Mouse (Mus musculus): Measurements from ENCODE around the gene Serpina6.

Serpina6 gene

DNA sequence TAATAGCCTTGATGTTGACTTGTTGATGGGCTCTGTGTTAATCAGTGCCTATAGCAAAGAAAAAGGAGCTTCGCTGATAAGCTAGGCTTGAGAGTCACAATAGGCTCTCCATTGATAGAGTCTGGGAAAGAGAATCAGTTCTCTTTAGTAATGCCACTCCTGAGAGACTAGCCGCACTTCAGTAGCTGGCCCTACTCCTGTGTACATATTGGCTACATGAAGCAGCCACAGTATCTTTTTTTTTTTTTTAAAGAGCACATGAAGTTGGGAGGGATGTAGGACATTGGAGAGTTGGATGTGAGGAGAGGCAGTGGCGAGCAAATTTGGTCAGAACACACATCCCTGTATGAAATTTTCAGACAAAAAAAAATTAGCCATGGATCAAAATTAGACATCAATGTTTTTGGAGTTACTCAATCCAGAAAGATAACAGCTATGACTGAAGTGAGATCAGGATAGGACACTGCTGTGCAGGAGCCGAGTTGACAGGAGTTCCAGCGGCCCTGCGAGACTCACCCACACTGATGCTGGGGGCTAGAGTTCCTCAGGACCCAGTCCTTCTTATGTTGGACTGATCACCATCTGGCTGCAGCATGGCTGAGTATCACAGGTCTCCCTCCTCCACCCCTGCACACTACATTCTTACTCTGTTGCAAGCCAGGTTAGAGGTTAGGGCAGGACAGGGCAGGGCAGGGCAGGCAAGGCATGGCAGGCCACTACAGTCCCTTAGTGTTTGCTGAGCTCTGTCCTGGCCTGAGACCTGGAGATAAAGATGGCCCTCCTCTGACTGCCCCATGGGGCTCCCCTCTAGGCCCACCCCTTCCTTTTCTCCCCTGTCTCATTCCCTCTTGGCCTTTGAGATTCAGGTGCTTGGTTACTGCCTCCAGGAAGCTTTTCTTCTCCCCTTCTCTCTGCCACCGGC is 1.6 kb downstream of the Serpina6 start:
- no peak for DNase-seq (ENCODE audit: low spot score)

DNA sequence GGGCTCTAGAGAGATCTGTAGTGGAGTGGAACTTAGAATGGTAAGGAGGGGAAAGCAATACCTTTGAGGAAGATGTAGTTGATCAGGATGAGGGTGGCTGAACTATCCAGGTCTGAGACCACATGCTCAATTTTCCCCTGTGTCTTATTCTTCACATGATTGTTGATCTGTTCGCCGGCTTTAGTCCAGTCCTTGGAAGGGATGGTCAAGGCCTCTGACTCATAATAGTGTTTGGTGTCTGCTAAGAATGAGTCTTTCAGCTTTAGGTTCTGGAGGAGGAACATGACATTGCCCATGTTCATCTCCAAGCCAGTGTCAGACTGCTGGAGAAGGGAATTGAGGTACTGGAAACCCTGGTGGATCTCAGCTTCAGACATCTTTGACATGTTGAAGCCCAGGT is 3.2 kb downstream of the Serpina6 start:
- no peak for DNase-seq (ENCODE audit: low spot score)

DNA sequence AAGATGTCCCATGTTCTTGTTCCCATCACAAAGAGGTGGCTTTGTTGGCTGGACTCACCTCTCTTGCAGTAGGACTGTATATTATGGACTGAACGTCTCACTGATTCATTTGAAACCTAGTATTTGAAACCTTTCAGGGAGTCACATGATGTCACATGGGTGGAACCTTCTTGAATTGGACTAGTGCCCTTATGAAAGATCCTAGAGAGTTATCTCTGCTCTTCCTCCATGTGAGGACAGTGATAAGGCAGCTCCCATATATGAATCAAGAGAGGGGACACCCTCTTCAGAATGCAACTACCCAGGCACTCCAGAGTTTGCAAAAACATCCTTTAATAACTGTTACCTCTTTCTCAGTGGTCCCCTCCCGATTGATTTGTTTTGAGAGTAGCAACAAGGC is 10.7 kb downstream of the Serpina6 start:
- no peak for DNase-seq (ENCODE audit: low spot score)

DNA sequence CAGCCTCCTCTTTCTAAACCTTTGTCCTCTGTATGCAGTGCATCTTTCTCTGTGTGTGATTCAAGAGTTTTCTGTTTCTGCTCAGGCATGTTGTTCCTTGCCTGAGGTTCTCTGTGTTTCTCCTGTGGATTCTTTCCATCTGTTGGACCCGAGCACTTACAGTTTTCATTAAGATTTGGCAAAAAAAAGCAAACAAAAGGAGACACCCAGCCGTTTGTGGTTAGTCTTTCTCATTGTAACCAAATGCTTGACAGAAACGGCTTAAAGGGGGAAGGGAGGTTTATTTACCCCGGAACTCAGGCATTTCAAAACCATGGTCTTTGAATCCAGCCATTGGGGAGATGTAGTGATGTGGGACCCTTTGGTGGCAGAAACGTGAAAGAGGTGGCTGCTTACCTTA is 12.4 kb downstream of the Serpina6 start:
- DNase-seq (ENCODE audit: low spot score): no peak

DNA sequence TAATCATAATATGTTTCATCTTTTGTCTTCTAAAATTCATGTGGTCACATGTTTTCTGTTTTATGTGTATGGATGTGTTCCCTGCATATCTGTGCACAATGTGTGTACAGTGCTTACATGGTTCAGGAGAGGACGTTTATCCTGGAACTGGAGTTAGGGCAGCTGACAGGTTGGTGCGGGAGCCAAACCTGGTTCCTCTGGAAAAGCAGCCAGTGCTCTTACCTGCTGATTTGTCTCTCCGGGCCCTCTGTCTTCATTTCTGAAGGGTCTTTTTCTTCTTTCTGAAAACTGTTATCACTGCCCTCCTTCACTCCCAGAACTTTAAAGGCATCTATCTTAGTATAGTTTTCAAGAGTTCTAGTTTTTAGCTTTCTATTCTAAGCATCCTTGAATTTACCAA is 13.2 kb downstream of the Serpina6 start:
- DNase-seq (ENCODE audit: low spot score): no peak

DNA sequence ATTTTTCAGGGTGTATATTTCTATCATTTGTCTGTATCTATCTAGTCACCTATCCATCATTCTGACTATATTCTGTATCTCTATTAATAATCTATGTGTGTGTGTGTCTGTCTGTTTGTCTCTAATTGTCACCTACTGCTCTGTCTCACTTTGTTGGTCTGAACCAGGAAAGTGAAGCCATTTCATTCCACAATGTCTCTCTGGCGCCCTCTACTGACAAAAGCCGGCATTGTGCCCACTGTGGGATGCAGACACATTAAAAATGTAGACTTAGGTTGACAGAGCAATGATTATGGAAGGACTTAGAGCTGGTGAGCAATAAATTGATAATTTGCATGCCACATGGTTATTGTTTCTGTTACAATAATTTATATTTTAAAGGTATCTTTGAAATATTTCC is 13.7 kb downstream of the Serpina6 start:
- peak; percentile 90 for DNase-seq (ENCODE audit: low spot score)

DNA sequence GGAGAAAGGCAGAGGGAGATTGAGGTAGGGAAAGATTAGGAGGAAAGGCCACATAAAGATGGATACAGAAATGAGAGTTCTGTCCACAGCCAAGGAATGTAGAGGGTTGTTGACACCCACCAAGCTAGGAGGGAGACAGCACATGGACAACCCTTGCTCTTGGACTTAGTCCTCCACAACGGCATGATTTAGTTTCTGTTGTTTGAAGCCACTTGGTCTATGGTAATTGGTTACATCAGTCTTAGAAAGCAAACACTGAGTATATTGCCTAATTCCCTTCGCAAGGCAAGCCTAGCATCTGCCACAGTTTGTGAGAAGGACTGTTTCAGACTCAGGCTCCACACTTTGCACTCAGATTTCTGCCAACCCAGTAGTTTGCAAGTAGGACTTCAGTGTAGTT is 21.2 kb downstream of the Serpina6 start:
- DNase-seq (ENCODE audit: low spot score): no peak

DNA sequence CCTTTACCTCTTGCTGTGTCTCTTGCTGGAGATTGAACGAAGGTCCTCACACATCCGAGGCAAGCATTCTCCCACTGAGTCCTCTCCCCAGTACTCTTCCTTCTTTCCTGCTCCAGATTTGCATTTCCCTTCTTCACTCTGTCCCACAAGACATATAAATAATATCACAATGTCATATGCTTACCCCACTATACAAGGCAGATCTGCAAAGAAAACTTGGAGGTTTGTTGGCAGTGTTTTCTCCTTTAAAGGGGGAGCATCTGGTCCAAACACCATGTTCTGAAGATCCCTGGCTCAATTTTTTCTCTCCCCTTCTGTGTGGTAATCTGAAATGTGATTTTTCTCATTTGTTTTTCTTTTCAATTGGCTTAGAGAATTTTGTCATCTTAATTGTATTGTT is 22.6 kb downstream of the Serpina6 start:
- DNase-seq (ENCODE audit: low spot score): no peak

DNA sequence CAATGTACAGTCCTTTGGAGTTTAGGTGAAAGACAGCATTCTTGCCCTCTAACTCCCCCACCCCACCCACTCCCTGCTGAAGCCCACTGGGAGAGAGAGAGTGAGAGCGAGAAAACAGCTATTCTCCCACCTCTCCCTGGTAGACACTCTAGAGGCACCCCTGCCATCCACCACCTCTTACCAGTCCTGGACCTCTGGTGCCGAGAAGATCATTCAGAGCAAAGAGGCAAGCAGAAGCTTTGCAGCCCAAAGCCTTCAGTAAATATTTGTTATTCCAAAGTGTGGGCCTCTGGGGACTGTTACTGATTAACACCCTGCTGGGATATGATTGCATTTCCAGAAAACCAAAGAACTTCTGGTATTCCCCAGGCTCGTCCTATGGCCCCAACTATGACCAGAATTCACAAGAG is 25.8 kb downstream of the Serpina6 start, which contains the start of gene Serpina10:
Gene Serpina10, minus strand, starts transcription at position 242 of the 410 bp plus-strand sequence.
- no peak for DNase-seq (ENCODE audit: low spot score)

DNA sequence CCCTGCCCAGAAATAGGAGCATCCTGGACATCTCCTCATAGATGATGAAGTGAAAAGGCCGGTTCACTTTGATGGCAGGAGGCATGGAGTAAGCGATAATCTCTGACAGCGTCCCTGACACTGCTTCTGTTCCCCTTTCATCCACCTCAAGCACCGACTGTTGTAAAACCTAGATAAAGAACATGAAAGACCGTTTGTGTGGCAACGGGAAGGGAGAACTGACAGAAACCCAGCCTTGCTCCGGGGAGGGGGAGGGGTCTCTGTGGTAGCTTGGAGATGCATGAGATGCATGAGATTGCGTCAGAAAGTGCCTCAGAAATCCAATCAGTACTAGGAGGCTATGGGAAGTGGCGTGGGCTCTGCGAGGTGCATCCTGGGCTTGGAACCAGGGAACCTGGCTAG is 40.2 kb downstream of the Serpina6 start:
- no peak for DNase-seq (ENCODE audit: low spot score)

DNA sequence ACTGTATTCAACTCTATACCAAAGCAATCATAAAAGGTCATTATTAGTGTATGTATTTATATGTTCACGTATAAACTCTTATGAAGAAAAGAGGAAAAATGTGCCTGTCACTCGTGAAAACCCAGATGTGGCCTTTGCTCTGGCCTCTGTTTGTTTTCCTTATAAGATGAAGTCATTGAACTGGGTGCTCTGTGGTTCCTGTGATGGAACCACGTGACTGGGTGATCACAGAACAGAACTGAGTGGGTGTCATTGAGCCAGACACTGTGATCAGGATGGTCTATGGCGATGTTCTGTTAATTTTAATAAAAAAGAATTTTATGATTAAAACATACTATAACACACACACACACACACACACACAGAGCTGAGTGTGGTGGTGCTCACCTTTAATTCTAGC is 41.3 kb downstream of the Serpina6 start:
- DNase-seq (ENCODE audit: low spot score): no peak

DNA sequence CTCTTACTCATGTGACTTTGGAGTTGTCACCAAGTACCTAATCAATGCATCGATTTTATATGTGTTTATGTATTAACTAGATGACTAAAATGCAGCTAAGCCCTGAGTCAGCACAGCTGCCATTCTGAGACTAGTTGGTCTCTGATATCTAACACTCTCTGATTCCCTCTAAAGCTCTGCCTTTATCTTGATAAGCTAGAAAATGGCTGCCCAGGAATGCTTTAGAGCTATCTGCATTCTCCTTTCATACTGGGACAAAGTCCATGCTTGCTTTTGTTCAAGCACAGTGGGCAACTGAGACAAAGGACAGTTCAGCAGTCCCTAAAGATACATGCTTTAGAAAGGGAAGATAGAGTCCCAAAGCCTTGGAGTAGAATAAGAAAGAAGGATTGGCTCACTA is 41.9 kb downstream of the Serpina6 start:
- no peak for DNase-seq (ENCODE audit: low spot score)

DNA sequence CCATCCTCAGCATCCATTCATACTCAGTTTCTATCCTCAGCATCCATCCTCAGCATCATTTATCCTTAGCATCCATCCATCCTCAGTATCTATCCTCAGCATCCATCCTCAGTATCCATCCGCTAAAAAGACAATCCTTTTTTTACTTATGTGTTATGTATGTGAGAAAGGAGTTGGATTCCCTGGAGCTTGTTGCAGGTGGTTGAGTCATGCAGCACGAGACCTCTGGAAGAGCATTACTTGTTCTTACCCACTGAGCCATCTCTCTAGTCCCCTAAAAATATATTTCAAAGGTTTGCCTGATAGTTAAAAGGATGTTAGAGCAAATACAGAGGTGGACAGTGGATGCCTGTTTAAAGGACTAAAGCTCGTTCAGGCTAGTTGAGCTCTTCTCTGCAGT is 55.2 kb downstream of the Serpina6 start:
- peak; percentile 10 for DNase-seq (ENCODE audit: low spot score)

DNA sequence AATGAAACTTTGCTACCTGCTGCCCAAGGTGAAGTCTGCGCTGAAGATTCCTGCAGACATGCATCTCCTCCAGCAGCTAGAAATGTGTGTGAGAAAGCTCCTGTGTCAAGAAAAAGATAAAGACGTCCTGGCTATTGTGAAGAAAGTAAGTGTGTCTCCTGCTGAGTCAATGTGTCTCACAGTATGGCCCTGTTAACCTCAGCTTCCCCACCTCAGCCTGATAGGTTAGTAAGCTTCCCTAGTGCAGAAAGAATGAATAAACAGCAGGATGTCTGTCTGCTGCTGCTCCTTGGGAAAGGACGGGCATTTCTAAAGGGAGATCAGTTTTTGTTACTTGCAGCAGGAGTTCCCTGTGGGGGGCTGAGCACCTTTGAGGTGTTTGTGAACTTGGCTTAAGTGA is 56.6 kb downstream of the Serpina6 start:
- DNase-seq (ENCODE audit: low spot score): no peak

DNA sequence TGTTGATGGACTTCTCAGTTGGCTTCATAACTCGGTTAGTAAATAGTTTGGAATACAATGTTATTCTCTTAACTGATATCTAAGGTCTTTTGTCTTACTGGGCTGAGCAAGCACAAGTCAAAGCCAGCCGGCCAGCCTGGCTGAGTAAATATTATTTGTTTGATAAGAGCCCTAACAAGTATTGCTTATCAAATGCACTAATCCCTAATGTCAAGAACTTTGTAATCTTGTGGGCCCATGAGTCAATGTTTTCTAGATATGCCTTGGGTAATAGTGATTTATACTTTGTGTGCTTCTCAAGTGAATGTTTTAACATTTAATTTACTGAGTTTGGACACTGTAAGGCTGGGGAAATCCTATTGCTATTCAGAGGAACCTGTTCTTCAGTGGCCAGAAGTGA is 58.6 kb downstream of the Serpina6 start:
- DNase-seq (ENCODE audit: low spot score): no peak
